Mouse (Mus musculus): ENCODE data around the gene Tubgcp6.

The Tubgcp6 gene

GRCm38 (mm10) chr15:89141905-89142304, 19.0 kb upstream of the Tubgcp6 start:
- peak; percentile 35 to 75 for DNase-seq (ENCODE audit: low spot score in 2 of 2)

GRCm38 (mm10) chr15:89141443-89141842, 18.5 kb upstream of the Tubgcp6 start:
- DNase-seq (ENCODE audit: low spot score in 2 of 2) = no peak

DNA sequence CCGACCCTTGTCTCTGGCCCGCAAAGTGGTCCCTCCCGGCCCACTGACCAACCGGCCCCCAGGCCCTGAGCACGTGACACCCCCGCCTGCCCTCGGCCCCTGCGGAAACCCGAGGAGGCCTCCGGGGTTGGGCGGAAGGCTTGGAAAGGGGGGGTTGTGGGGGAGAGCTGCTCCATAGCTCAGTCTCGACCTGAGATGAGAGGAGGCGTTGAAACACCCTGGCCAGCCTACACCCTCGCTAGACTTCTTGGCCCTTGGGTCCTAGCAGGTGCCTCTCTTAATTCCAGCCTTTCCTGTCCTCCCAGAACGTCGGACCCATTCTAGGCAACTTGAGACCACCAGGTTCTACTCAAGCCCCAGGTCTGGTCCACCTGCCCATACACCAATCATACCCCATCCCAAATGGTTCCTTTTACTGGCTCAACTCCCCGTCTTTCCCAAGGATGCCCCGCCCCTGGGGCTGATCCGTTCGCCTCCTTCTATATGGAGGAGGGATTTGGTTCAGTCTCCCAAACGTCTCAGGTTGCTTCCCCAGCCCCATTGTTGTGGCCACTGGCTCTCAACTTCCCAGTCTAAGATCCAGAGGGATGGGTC, 17.8 kb upstream of the Tubgcp6 start, which contains the start of gene Mapk12:
Mapk12 (minus strand) TSS at position 45 of the 594 bp plus-strand sequence.
- peak; percentile 85 to 89 for DNase-seq (ENCODE audit: low spot score in 2 of 2)

DNA sequence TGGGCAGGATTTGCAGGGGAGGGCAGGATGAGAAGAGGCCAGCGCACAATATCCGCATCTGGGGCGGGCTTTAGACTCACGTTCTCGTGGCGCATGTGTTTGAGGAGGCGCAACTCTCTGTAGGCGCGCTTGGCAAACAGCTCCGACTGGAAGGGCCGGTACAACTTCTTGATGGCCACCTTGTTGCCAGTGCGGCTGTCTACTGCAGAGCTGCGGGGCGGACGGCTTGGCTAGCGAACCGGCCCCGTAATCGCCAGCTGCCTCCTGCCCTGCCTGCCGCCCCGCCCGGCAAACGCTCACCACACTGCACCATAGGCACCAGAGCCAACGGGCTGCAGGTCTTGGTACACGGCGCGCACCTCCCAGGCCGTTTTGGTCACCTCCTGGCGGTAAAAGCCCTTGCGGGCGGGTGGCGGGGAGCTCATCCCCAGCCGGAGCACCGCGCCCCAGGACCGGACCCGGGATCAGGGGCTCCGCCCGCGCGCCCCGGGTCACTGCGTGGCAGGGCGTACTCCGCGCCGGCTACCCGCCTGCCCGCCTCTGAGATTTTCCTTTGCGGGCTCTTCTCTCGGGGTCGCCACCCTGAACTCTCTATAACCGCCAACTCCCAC, 17.2 kb upstream of the Tubgcp6 start:
- DNase-seq (ENCODE audit: low spot score in 2 of 2) = peak; percentile 77 to 78

DNA sequence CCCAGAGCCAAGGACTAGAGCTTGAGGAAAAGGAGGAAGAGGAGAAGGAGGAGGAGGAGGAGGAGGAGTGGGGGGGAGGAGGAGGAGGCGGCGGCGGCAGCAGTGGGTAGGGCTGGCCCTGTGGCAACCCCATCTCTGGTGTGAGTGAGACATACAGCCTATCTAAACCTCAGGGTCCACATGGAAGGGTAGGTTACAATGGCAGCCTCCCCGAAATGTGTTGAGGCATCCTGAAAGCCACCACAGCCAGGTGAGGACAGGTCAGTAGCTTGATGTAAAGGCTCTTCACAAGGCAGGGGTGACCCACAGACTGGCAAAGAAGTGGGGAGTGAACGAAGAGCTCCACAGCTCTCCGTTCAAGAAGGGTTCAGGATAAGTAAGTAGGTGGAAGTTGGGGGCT, 15.6 kb upstream of the Tubgcp6 start:
- DNase-seq (ENCODE audit: low spot score in 2 of 2) = no peak

DNA sequence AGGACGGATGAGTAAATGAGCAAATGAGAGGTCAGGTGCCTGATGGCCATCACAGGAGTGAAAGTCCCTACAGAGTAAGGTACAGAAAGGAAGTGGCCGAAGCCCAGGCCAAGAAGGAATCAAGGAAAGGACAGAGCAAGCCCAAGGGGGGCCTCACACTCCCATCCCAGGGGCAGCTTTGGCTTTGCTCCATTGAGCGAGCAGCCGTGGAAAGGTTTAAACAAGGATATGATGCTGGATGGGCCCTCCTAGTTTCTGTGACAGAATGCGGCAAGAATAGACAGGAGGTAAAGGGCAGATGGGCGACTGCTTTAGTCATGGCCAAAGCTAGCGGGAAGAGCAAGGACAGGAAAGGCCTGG, 15.1 kb upstream of the Tubgcp6 start:
- no peak for DNase-seq (ENCODE audit: low spot score in 2 of 2)

- DNase-seq (ENCODE audit: low spot score in 2 of 2) = no peak
These were observed 14.6 kb upstream of the Tubgcp6 start for GRCm38 (mm10) chr15:89137378-89138045.

DNA sequence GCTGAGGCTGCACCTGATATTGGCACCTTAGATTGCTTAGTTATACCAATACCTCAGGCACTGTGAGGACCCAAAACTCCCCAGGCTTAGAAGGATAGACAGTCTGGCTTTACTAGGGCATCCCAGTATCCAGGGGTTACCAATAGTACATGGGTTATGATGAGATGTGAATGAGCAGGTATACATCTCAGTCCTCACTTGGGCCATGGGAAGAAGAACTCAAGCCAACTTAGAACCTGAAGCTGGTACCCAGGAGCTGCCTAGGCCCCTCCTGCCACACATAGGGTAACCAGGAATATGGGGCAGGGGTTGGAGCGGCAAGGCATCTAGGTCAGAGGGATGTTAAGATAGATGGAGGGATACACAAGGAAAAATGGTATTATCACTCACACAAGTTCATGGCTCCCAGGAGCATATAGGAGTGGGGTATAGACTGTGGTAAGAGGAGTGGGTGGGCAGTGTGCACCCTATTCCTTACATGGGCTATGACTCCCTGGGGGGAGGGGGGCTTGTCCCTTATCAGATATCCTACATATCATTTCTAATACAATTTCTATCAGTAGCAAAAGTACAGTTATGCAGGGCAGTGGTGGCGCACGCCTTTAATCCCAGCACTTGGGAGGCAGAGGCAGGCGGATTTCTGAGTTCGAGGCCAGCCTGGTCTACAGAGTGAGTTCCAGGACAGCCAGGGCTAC, 13.7 kb upstream of the Tubgcp6 start:
- DNase-seq (ENCODE audit: low spot score in 2 of 2) = no peak

GRCm38 (mm10) chr15:89131316-89131715, 8.4 kb upstream of the Tubgcp6 start:
- DNase-seq (ENCODE audit: low spot score in 2 of 2) = peak in 1 of 2 experiments; percentile 18

- DNase-seq (ENCODE audit: low spot score in 2 of 2) = no peak
These were observed 7.3 kb upstream of the Tubgcp6 start for GRCm38 (mm10) chr15:89130245-89130644.

- peak; percentile 88 to 92 for DNase-seq (ENCODE audit: low spot score in 2 of 2)
These were observed 5.8 kb upstream of the Tubgcp6 start, which contains the start of gene Hdac10 for GRCm38 (mm10) chr15:89128382-89129350. Gene Hdac10, minus strand, starts transcription at chr15:89128700.

GRCm38 (mm10) chr15:89127364-89127940, 4.5 kb upstream of the Tubgcp6 start:
- no peak for DNase-seq (ENCODE audit: low spot score in 2 of 2)

DNA sequence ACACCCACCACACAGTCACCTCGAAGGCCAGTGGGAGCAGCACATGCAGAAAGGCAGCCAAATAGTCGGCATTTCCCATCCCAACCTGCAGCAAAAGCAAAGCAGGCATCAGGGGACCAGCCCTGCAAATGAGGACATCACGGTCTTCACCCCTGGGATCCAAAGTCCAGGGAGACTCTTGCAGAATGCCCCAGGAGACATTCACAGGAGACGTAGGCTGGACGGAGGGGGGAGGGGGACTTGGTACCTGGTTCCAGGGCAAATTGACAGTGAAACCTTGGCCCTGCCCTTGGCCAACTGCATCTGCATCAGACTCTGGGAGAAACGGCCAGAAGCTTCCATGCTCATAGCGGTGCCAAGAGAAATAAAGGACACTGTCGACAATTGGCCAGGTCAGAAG, 3.7 kb upstream of the Tubgcp6 start:
- no peak for DNase-seq (ENCODE audit: low spot score in 2 of 2)

GRCm38 (mm10) chr15:89125351-89125750, 2.4 kb upstream of the Tubgcp6 start:
- DNase-seq (ENCODE audit: low spot score in 2 of 2) = no peak

- no peak for DNase-seq (ENCODE audit: low spot score in 2 of 2)
These were observed 1.4 kb upstream of the Tubgcp6 start for GRCm38 (mm10) chr15:89124312-89124711.

DNA sequence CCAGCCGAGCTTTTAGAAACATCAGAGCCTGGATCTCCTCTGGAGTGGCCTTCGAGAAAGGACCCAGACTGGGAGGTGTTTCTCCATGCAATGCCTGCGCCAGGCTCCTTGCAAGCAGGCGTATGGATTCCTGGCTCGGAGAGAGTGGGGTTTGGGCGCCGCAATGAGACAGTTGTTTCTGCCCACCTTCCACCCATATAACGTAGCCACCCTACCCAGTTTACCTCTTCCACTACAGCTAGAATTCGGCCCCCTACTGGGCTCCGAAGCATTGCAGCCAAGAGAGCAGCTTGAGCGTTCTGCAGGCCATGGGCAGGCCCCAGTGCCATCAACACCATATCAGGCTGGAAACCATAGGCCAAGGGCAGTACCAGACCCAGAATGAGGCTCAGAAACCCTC, 683 bp upstream of the Tubgcp6 start:
- no peak for DNase-seq (ENCODE audit: low spot score in 2 of 2)

DNA sequence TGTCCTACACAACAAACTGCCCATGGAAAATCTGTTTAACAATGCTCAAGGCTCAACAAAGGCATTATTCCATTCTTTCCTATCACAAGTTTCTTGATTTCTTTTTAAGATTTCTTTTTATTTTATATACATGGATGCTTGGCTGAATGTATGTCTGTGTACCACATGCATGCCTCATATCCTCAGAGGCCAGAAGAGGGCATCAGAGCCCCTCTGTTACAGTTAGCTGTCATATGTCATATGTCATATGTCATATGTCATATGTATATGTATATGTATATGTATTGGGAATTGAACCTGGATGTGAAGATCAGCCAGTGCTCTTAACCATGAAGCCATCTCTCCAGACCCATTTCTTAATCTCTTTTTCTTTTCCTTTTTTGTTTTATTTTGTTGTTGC, 4.9 kb downstream of the Tubgcp6 start:
- no peak for DNase-seq (ENCODE audit: low spot score in 2 of 2)

GRCm38 (mm10) chr15:89110147-89110546, 12.8 kb downstream of the Tubgcp6 start:
- no peak for DNase-seq (ENCODE audit: low spot score in 2 of 2)

DNA sequence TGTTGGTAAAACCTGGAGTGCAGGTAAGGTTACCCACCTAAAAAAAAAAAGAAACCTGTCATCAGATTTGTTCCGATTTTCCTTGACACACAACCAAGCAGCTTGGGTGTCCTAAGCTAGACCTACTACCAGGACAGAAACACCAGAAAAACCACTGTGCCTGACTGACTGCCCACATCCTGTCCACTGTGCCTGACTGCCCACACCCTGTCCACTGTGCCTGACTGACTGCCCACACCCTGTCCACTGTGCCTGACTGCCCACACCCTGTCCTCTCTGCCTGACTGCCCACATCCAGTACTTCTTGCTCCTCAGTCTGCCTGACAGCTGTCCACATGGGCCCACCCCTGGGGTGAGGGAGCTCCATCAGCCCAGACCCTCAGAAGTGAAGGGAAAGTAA, 15.9 kb downstream of the Tubgcp6 start:
- no peak for DNase-seq (ENCODE audit: low spot score in 2 of 2)

GRCm38 (mm10) chr15:89106073-89106472, 16.8 kb downstream of the Tubgcp6 start:
- no peak for DNase-seq (ENCODE audit: low spot score in 2 of 2)

DNA sequence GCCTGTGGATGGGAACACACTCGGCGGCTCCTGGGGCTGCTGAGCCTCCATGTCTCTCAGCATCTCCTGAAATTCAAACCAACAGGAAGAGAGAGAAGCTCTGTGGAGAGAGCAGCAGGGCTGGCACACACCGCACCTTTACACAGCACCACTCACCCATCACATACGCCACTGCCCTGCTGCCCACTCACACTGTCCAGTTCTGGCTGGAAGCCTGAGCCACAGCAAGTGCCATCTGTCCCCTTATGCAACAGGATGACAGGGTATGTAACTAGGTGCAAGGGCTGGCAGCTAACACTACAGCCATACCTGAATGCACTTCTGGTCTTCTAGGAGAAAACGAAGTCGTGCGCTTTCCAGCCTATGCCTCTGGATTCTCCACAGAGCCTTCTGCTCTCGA, 18.5 kb downstream of the Tubgcp6 start:
- DNase-seq (ENCODE audit: low spot score in 2 of 2) = no peak

All from heart, adult 9 months (tissue).